Mouse (Mus musculus) CH12.LX (cell line): ENCODE measurements around the gene Atp9a.

ENCODE experiments used
- CTCF ChIP-seq, 2 experiments: IDR thresholded peaks in 1 of 2; conservative IDR thresholded peaks in 1 of 2; 2 replicates each; pipeline ENCODE4 v1.5.1; 2011 to 2012; ENCODE audit warnings: low read depth in 2 of 2, low read length in 2 of 2, improper control_type of control experiment in 1 of 2, inconsistent platforms in 1 of 2, mild to moderate bottlenecking in 1 of 2, moderate library complexity in 1 of 2
- NELFE ChIP-seq: IDR thresholded peaks from 2 replicates; pipeline ENCODE4 v1.6.1; 2011; ENCODE audit warnings: low read depth, low read length, improper control_type of control experiment
- NRF1 ChIP-seq: IDR thresholded peaks from 2 replicates; pipeline ENCODE4 v1.6.1; 2014; ENCODE audit warnings: low read depth, mild to moderate bottlenecking, inconsistent platforms, low read length, improper control_type of control experiment, moderate library complexity
- USF1 ChIP-seq: IDR thresholded peaks from 2 replicates; pipeline ENCODE4 v1.6.1; 2014; ENCODE audit warnings: low read depth, mild to moderate bottlenecking, inconsistent platforms, low read length, improper control_type of control experiment

DNA sequence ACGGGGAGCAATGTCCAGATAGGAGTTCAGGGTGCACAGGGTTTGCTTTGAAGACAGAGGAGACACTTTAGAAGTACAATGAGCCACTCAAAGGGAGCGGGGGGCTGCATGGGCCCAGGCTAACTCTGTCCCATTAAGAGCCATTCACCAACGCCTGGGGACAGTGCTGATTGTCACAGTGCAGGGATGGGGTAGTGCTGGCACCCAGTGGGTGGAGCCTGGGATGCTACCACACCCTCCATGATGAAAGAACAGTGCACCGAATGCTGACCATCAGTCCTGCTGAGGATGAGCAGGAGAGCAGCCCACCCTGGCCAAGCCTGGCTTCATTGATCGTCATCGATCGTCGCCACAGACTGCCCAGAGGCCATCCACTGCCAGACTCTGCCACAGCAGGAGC lies 11.0 kb downstream of the Atp9a start:
- TF ChIP-seq CTCF (conservative IDR thresholded peaks at IDR 0.05 in 1 of 2, IDR thresholded peaks at IDR 0.05 in 1 of 2; ENCODE audit: low read depth in 2 of 2, low read length in 2 of 2) (no peak), USF1 (no peak), NELFE (no peak), NRF1 (no peak)
